Mouse (Mus musculus) testis, adult 2 months (tissue): ENCODE measurements around the gene Prdm1.

Experiments
- CTCF ChIP-seq: fragments of 200-500 bp; IDR thresholded peaks from 2 replicates; pipeline ENCODE4 v1.5.1; 2012; ENCODE audit warnings: low read depth, mild to moderate bottlenecking, inconsistent platforms, low read length, moderate library complexity; ENCODE audit not compliant: control insufficient read depth, insufficient read depth, insufficient replicate concordance
- POLR2A ChIP-seq: fragments of 200-500 bp; IDR thresholded peaks from 2 replicates; pipeline ENCODE4 v1.6.1; 2012; ENCODE audit warnings: low read depth, mild to moderate bottlenecking, inconsistent platforms, low read length, moderate library complexity; ENCODE audit not compliant: control insufficient read depth

DNA sequence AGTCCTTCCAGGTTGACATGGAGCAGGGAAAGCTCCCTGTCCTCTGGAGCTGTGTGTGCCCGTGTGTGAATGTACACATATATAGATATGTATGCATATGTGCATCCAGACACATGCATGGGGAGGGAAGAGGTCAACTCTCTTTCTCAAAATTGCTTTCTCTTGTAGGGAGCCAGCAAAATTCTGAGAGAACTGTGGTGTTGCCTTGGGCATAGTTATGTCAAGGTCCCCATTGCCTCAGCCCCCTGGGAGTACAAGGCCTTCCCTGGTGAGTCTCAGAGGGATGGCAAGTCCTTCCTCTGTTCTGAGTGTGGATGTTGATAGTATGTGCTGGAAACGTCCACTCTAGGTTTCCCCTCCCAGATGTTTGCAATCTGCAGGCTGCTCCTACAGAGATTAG lies 109.4 kb downstream of the Prdm1 start:
- TF ChIP-seq CTCF (no peak), POLR2A (no peak)
